Mouse (Mus musculus): ENCODE results near the gene Tmem254b. TPM values are rescaled to one million over a fixed set of nuclear protein-coding genes. Genes with fewer than 3 reads are reported as not detected.
"Not testable (repeated sequence)": the region's sequence is repeated elsewhere in the genome, so short reads cannot be mapped to it uniquely, and the experiment has no call there.

Tmem254b gene
- polyA plus RNA-seq, 1 experiment from 2014 or later, result 38.1 TPM

DNA sequence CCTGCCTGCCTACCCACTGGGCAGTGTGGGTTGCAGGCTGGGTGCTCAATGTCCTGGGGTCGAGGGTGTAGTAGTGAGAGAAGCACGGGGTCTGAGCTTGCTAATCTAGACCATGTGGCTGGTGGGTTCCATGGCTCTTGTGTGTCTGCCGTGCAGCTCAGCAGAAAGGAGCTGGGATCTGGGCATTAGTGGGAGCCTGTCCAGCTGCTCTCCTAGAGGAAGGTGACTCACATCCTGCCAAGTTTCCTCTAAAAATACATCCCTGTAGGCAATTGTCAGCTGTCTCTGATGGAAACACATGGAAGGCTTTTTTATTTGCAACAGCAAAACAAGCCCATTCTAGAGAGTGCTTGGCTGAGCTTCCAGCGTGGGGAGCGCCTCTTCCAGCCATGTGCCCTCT is 44.4 kb downstream of the Tmem254b start:
- not testable (repeated sequence) for H3K9me3 ChIP-seq; H3K4me3 ChIP-seq; H3K27ac ChIP-seq; H3K4me2 ChIP-seq; H3K9ac ChIP-seq; H3K27me3 ChIP-seq; H3K36me3 ChIP-seq; H3K4me1 ChIP-seq; ATAC-seq (ENCODE audit: borderline replicate concordance, extremely low read depth, low FRiP score, low TSS enrichment)
- WGBS, result no CpG with 5 or more reads among the region's 5 CpGs

DNA sequence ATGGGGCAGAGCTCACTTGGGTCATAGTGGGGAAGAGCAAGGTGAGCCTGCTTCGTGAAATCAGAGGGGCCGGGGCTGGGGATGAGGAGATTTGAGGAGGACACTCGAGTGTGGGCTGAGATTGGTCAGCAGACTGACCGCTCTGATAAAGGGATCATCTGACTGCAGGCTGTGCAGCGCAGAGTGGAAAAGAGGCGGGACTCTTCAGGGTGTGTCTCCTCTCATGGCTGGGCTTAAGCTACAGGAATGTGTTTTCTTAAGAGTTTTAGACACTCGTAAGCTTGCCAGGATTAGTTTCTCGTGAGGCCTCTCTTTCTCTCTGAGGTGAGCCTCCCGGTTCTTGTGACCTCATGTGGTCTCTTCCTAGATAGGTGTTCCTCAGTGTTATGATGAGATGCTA is 45.7 kb downstream of the Tmem254b start:
- H3K9ac ChIP-seq; H3K9me3 ChIP-seq; H3K36me3 ChIP-seq; H3K4me3 ChIP-seq; H3K4me2 ChIP-seq; H3K27me3 ChIP-seq; H3K4me1 ChIP-seq; H3K27ac ChIP-seq; ATAC-seq (ENCODE audit: borderline replicate concordance, extremely low read depth, low FRiP score, low TSS enrichment): not testable (repeated sequence)
- WGBS, result no CpG with 5 or more reads among the region's 9 CpGs

DNA sequence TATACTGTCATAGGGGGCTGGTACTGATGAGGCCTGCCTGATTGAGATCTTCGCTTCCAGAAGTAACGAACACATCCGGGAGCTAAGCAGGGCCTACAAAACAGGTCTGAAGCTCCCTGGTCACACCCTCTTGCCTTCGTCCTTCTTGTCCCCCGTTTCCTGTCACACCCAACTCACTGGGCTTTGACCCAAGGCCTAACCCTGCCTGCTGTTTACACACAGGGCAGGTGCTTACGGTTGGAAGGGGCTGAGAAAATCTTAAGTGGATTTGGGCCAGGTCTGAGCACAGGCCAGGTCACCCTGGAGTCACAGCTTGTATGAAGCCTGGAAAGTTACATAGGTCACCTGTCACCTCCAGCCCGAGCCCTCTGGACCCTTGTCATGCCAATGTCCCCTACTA is 50.8 kb downstream of the Tmem254b start:
- not testable (repeated sequence) for ATAC-seq (ENCODE audit: borderline replicate concordance, extremely low read depth, low FRiP score, low TSS enrichment); H3K9me3 ChIP-seq; H3K36me3 ChIP-seq; H3K4me2 ChIP-seq; H3K9ac ChIP-seq; H3K27me3 ChIP-seq; H3K4me3 ChIP-seq; H3K27ac ChIP-seq; H3K4me1 ChIP-seq
- no CpG with 5 or more reads among the region's 7 CpGs for WGBS

Other genes with a start within 250 kb of the Tmem254b start
- 1.3 and 2.3 TPM in 2 replicates for gene Duxbl1, start 228.5 kb downstream of the Tmem254b start, polyA plus RNA-seq (2015; fragmentation: Nextera tagmentation; extraction: Ambion mirVana)
- gene Gm9780, start 164.3 kb downstream of the Tmem254b start, polyA plus RNA-seq (2015; fragmentation: Nextera tagmentation; extraction: Ambion mirVana), result 60.0 and 62.6 TPM in 2 replicates
- 39.1 and 42.6 TPM in 2 replicates for gene Tmem254c, start 139.7 kb downstream of the Tmem254b start, polyA plus RNA-seq (2015; fragmentation: Nextera tagmentation; extraction: Ambion mirVana)
- not detected in 2 replicates for gene Cphx2, start 125.5 kb downstream of the Tmem254b start, polyA plus RNA-seq (2015; fragmentation: Nextera tagmentation; extraction: Ambion mirVana)
- not detected in 2 replicates for gene Cphx3, start 124.7 kb downstream of the Tmem254b start, polyA plus RNA-seq (2015; fragmentation: Nextera tagmentation; extraction: Ambion mirVana)
- gene Duxbl2, start 88.7 kb downstream of the Tmem254b start, polyA plus RNA-seq (2015; fragmentation: Nextera tagmentation; extraction: Ambion mirVana), result 0.34 and 0.52 TPM in 2 replicates
- 64.6 and 69.3 TPM in 2 replicates for gene Plac9b, start 24.6 kb downstream of the Tmem254b start, polyA plus RNA-seq (2015; fragmentation: Nextera tagmentation; extraction: Ambion mirVana)
- gene Duxbl3, start 50.9 kb upstream of the Tmem254b start, polyA plus RNA-seq (2015; fragmentation: Nextera tagmentation; extraction: Ambion mirVana), result 1.7 and 1.8 TPM in 2 replicates

Data from lung, embryonic 15.5 days (tissue).